Mouse (Mus musculus) lung, embryonic 15.5 days (tissue): Measurements from ENCODE around the gene Bod1l. TPM values are rescaled to one million over a fixed set of nuclear protein-coding genes. Genes with fewer than 3 reads are reported as not detected.

ENCODE experiments used
- ATAC-seq: fragments of 200-750 bp; cut with Nextera tagmentation; 2 replicates; pipeline ENCODE4 v1.8.0; 2017; ENCODE audit warnings: moderate number of reproducible peaks, borderline replicate concordance; ENCODE audit not compliant: low FRiP score, low TSS enrichment; ENCODE audit errors: extremely low read depth
- H3K27ac ChIP-seq: fragments of 300-500 bp; sonication (generic); 2 replicates; pipeline ENCODE4 v1.5.1; 2015; ENCODE audit warnings: moderate library complexity, mild to moderate bottlenecking, inconsistent platforms
- H3K27me3 ChIP-seq: fragments of 300-500 bp; sonication (generic); 2 replicates; pipeline ENCODE4 v1.6.1; 2015; ENCODE audit warnings: inconsistent platforms
- H3K36me3 ChIP-seq: fragments of 300-500 bp; sonication (generic); 2 replicates; pipeline ENCODE4 v1.6.1; 2015; ENCODE audit warnings: inconsistent platforms
- H3K4me1 ChIP-seq: fragments of 300-500 bp; sonication (generic); 2 replicates; pipeline ENCODE4 v1.6.1; 2015; ENCODE audit warnings: inconsistent platforms
- H3K4me2 ChIP-seq: fragments of 300-500 bp; sonication (generic); 2 replicates; pipeline ENCODE4 v1.6.1; 2015; ENCODE audit warnings: inconsistent platforms, mild to moderate bottlenecking, moderate library complexity
- H3K4me3 ChIP-seq: fragments of 300-500 bp; sonication (generic); 2 replicates; pipeline ENCODE4 v1.5.1; 2015; ENCODE audit warnings: mild to moderate bottlenecking, inconsistent platforms
- H3K9ac ChIP-seq: fragments of 300-500 bp; sonication (generic); 2 replicates; pipeline ENCODE4 v1.6.1; 2015; ENCODE audit warnings: inconsistent platforms
- H3K9me3 ChIP-seq: fragments of 300-500 bp; sonication (generic); 2 replicates; pipeline ENCODE4 v1.6.1; 2016; ENCODE audit warnings: inconsistent platforms
- WGBS: fragments of 180-500 bp; shearing (Covaris S2); methylation state at CpG from one replicate; pipeline ENCODE4 v1.1.7; 2015; 5-methylcytosine and 5-hydroxymethylcytosine counted together
- microRNA-seq: library from miRNA; unstranded; fragments of <30 nt; microRNA quantifications from one replicate; pipeline ENCODE4, GENCODE M21; 2016
- polyA plus RNA-seq: library from polyadenylated mRNA; unstranded; fragments of >200 nt; fragmentation: Nextera tagmentation; extraction: Ambion mirVana; gene quantifications from 2 replicates; pipeline ENCODE4 v1.2.1, GENCODE M21; 2015

Gene Bod1l
- polyA plus RNA-seq, 1 experiment from 2014 or later: 24.0 TPM

GRCm38 (mm10) chr5:41755373-41755960 lies 88.6 kb downstream of the Bod1l start:
- H3K27ac ChIP-seq: no peak overlapping the region
- ATAC-seq: no peak
- WGBS: 2% methylated on average over 23 of the region's 23 CpGs
- H3K4me3 ChIP-seq: no peak overlapping the region
- H3K4me2 ChIP-seq: no peak overlapping the region
- no peaks in the 10 kb centered on the region for H3K36me3 ChIP-seq
- H3K9me3 ChIP-seq: no peaks in the 10 kb centered on the region
- peaks cover 99% of the 10 kb centered on the region for H3K27me3 ChIP-seq
- no peak overlapping the region for H3K9ac ChIP-seq
- no peaks in the 10 kb centered on the region for H3K4me1 ChIP-seq

GRCm38 (mm10) chr5:41754836-41755235 lies 89.3 kb downstream of the Bod1l start:
- under 1% methylated on average over 16 of the region's 16 CpGs for WGBS
- 0 out of 2 replicates have a peak overlapping the region, but pooled peaks have one; percentile 3 for H3K4me3 ChIP-seq
- H3K27me3 ChIP-seq: peaks cover 99% of the 10 kb centered on the region
- H3K4me2 ChIP-seq: peak overlapping the region; percentile 19; the same call in 1 of the 2 replicates
- ATAC-seq: no peak
- no peaks in the 10 kb centered on the region for H3K4me1 ChIP-seq
- H3K9ac ChIP-seq: no peak overlapping the region
- H3K36me3 ChIP-seq: no peaks in the 10 kb centered on the region
- no peak overlapping the region for H3K27ac ChIP-seq
- no peaks in the 10 kb centered on the region for H3K9me3 ChIP-seq

- no peak overlapping the region for H3K9ac ChIP-seq
- peaks cover 99% of the 10 kb centered on the region for H3K27me3 ChIP-seq
- no peak for ATAC-seq
- no peaks in the 10 kb centered on the region for H3K36me3 ChIP-seq
- H3K9me3 ChIP-seq: no peaks in the 10 kb centered on the region
- peak overlapping the region; percentile 19; the same call in 1 of the 2 replicates for H3K4me2 ChIP-seq
- H3K4me3 ChIP-seq: no peak overlapping the region
- no peak overlapping the region for H3K27ac ChIP-seq
- no peaks in the 10 kb centered on the region for H3K4me1 ChIP-seq
- 2% methylated on average over 17 of the region's 17 CpGs for WGBS
Measured at GRCm38 (mm10) chr5:41754226-41754775, 89.8 kb downstream of the Bod1l start.

GRCm38 (mm10) chr5:41752721-41753120 lies 91.4 kb downstream of the Bod1l start:
- Histone ChIP-seq H3K4me1 (no peaks in the 10 kb centered on the region), H3K27me3 (peaks cover 99% of the 10 kb centered on the region), H3K9ac (no peak overlapping the region), H3K4me2 (no peak overlapping the region), H3K36me3 (no peaks in the 10 kb centered on the region), H3K9me3 (no peaks in the 10 kb centered on the region), H3K4me3 (no peak overlapping the region), H3K27ac (no peak overlapping the region)
- ATAC-seq: no peak
- 32% methylated on average over 4 of the region's 4 CpGs for WGBS

- Histone ChIP-seq H3K4me3 (no peak overlapping the region), H3K36me3 (no peaks in the 10 kb centered on the region), H3K27me3 (peaks cover 70% of the 10 kb centered on the region), H3K4me1 (no peaks in the 10 kb centered on the region), H3K27ac (no peak overlapping the region), H3K9me3 (no peaks in the 10 kb centered on the region), H3K4me2 (no peak overlapping the region), H3K9ac (no peak overlapping the region)
- WGBS: 6% methylated on average over 12 of the region's 15 CpGs
- 0 out of 2 replicates have a peak, but pooled peaks have one; percentile 31 for ATAC-seq
Measured at GRCm38 (mm10) chr5:41744898-41745780, 99.0 kb downstream of the Bod1l start.

GRCm38 (mm10) chr5:41744234-41744633 lies 99.9 kb downstream of the Bod1l start:
- Histone ChIP-seq H3K4me1 (no peaks in the 10 kb centered on the region), H3K9ac (no peak overlapping the region), H3K27ac (no peak overlapping the region), H3K4me2 (no peak overlapping the region), H3K4me3 (no peak overlapping the region), H3K27me3 (peaks cover 62% of the 10 kb centered on the region), H3K36me3 (no peaks in the 10 kb centered on the region), H3K9me3 (no peaks in the 10 kb centered on the region)
- 12% methylated on average over 7 of the region's 7 CpGs for WGBS
- ATAC-seq: no peak

- no peak for ATAC-seq
- Histone ChIP-seq H3K27ac (no peak overlapping the region), H3K27me3 (peaks cover 11% of the 10 kb centered on the region), H3K9me3 (no peaks in the 10 kb centered on the region), H3K4me3 (no peak overlapping the region), H3K4me1 (no peaks in the 10 kb centered on the region), H3K4me2 (no peak overlapping the region), H3K9ac (no peak overlapping the region), H3K36me3 (no peaks in the 10 kb centered on the region)
- 54% methylated on average over 6 of the region's 6 CpGs for WGBS
Measured at GRCm38 (mm10) chr5:41738817-41739216, 105.3 kb downstream of the Bod1l start.

Small RNA genes lying within 50 kb of the gene (microRNA-seq; reads per million reads assigned to microRNA genes)
- not detected for gene Mir6414

Other genes starting within 250 kb of the Bod1l start
- gene Rab28, start 136.2 kb downstream of the Bod1l start, polyA plus RNA-seq: 64.1 and 65.3 TPM in 2 replicates
- not detected in 2 replicates for gene Nkx3-2, start 79.8 kb downstream of the Bod1l start, polyA plus RNA-seq
- not detected in 2 replicates for gene Gm16223, start 223.6 kb upstream of the Bod1l start, polyA plus RNA-seq